Mouse (Mus musculus) stomach, embryonic 16.5 days (tissue): ENCODE measurements around the gene Foxn2. TPM values are rescaled to one million over a fixed set of nuclear protein-coding genes. Genes with fewer than 3 reads are reported as not detected.
"Not testable (repeated sequence)": the region's sequence is repeated elsewhere in the genome, so short reads cannot be mapped to it uniquely, and the experiment has no call there.

Source experiments
- ATAC-seq: fragments of 200-750 bp; cut with Nextera tagmentation; 2 replicates; pipeline ENCODE4 v1.8.0; 2017; ENCODE audit warnings: moderate number of reproducible peaks, moderate TSS enrichment; ENCODE audit not compliant: insufficient read depth, low FRiP score
- H3K27ac ChIP-seq: fragments of 300-500 bp; sonication (generic); 2 replicates; pipeline ENCODE4 v1.5.1; 2014; ENCODE audit warnings: low read length
- H3K27me3 ChIP-seq: fragments of 300-500 bp; sonication (generic); 2 replicates; pipeline ENCODE4 v1.6.1; 2014; ENCODE audit warnings: low read length, control low read depth, mixed read lengths; ENCODE audit not compliant: control insufficient read depth, insufficient read depth
- H3K36me3 ChIP-seq: fragments of 300-500 bp; sonication (generic); 2 replicates; pipeline ENCODE4 v1.6.1; 2014; ENCODE audit warnings: low read length; ENCODE audit not compliant: control insufficient read depth, insufficient read depth
- H3K4me1 ChIP-seq: fragments of 300-500 bp; sonication (generic); 2 replicates; pipeline ENCODE4 v1.6.1; 2014; ENCODE audit warnings: low read length, control low read depth, mixed read lengths; ENCODE audit not compliant: control insufficient read depth, insufficient read depth
- H3K4me2 ChIP-seq: fragments of 300-500 bp; sonication (generic); 2 replicates; pipeline ENCODE4 v1.6.1; 2014; ENCODE audit warnings: low read depth, low read length, mixed read lengths
- H3K4me3 ChIP-seq: fragments of 300-500 bp; sonication (generic); replicated peaks from 2 replicates; pipeline ENCODE4 v1.5.1; 2014; ENCODE audit warnings: mild to moderate bottlenecking, low read length
- H3K9ac ChIP-seq: fragments of 300-500 bp; sonication (generic); 2 replicates; pipeline ENCODE4 v1.6.1; 2014; ENCODE audit warnings: low read length
- H3K9me3 ChIP-seq: fragments of 300-500 bp; sonication (generic); replicated peaks from 2 replicates; pipeline ENCODE4 v1.6.1; 2016; ENCODE audit warnings: low read length, control low read depth; ENCODE audit not compliant: control insufficient read depth
- WGBS: fragments of 180-500 bp; shearing (Covaris S2); extraction: QIAGEN DNeasy Blood & Tissue Kit; methylation state at CpG from one replicate; pipeline ENCODE4 v1.1.7; 2014; 5-methylcytosine and 5-hydroxymethylcytosine counted together
- polyA plus RNA-seq: library from polyadenylated mRNA; unstranded; fragments of >200 nt; fragmentation: Nextera tagmentation; extraction: Ambion mirVana; gene quantifications from 2 replicates; pipeline ENCODE4 v1.2.1, GENCODE M21; 2015

The Foxn2 gene
- polyA plus RNA-seq, 1 experiment from 2014 or later: 20.3 TPM

GRCm38 (mm10) chr17:88459916-88460901 is 19.7 kb downstream of the Foxn2 start:
- H3K4me3 ChIP-seq: no peak overlapping the region
- peak; percentile 71 for ATAC-seq
- H3K27ac ChIP-seq: peak overlapping the region; percentile 73
- H3K9me3 ChIP-seq: no peaks in the 10 kb centered on the region
- H3K9ac ChIP-seq: no peak overlapping the region
- WGBS: 56% methylated on average over 7 of the region's 7 CpGs
- no peaks in the 10 kb centered on the region for H3K36me3 ChIP-seq
- H3K4me1 ChIP-seq: peaks cover 5% of the 10 kb centered on the region; the same call in 1 of the 2 replicates
- no peaks in the 10 kb centered on the region for H3K27me3 ChIP-seq
- H3K4me2 ChIP-seq: no peak overlapping the region

GRCm38 (mm10) chr17:88462658-88463057 is 22.1 kb downstream of the Foxn2 start:
- Histone ChIP-seq H3K4me2 (no peak overlapping the region), H3K4me3 (no peak overlapping the region), H3K27me3 (no peaks in the 10 kb centered on the region), H3K4me1 (peaks cover 5% of the 10 kb centered on the region; the same call in 1 of the 2 replicates), H3K27ac (no peak overlapping the region), H3K36me3 (no peaks in the 10 kb centered on the region), H3K9ac (no peak overlapping the region), H3K9me3 (no peaks in the 10 kb centered on the region)
- no peak for ATAC-seq
- WGBS: 70% methylated on average over 5 of the region's 5 CpGs

- no peak overlapping the region for H3K4me3 ChIP-seq
- H3K4me2 ChIP-seq: no peak overlapping the region
- no peaks in the 10 kb centered on the region for H3K27me3 ChIP-seq
- H3K9me3 ChIP-seq: no peaks in the 10 kb centered on the region; the same call in 1 of the 2 replicates
- no peak overlapping the region for H3K9ac ChIP-seq
- 64% methylated on average over 1 of the region's 1 CpGs for WGBS
- no peak overlapping the region for H3K27ac ChIP-seq
- no peak for ATAC-seq
- H3K4me1 ChIP-seq: peaks cover 3% of the 10 kb centered on the region; the same call in 1 of the 2 replicates
- peaks cover 10% of the 10 kb centered on the region for H3K36me3 ChIP-seq
These were observed 26.1 kb downstream of the Foxn2 start for GRCm38 (mm10) chr17:88466591-88466990.

GRCm38 (mm10) chr17:88467696-88468095 is 27.2 kb downstream of the Foxn2 start:
- H3K36me3 ChIP-seq: peaks cover 10% of the 10 kb centered on the region
- no peaks in the 10 kb centered on the region for H3K27me3 ChIP-seq
- ATAC-seq: no peak
- H3K9me3 ChIP-seq: no peaks in the 10 kb centered on the region; the same call in 1 of the 2 replicates
- WGBS: 91% methylated on average over 6 of the region's 6 CpGs
- no peak overlapping the region for H3K27ac ChIP-seq
- no peak overlapping the region for H3K4me2 ChIP-seq
- no peak overlapping the region for H3K4me3 ChIP-seq
- no peak overlapping the region for H3K9ac ChIP-seq
- H3K4me1 ChIP-seq: peaks cover 2% of the 10 kb centered on the region; the same call in 1 of the 2 replicates

- WGBS: 98% methylated on average over 5 of the region's 5 CpGs
- H3K36me3 ChIP-seq: peaks cover 10% of the 10 kb centered on the region
- H3K27me3 ChIP-seq, H3K4me1 ChIP-seq, H3K27ac ChIP-seq, H3K9me3 ChIP-seq, H3K4me2 ChIP-seq, H3K9ac ChIP-seq, H3K4me3 ChIP-seq, ATAC-seq: not testable (repeated sequence)
These were observed 28.3 kb downstream of the Foxn2 start for GRCm38 (mm10) chr17:88468655-88469398.

- Histone ChIP-seq H3K9ac (no peak overlapping the region), H3K9me3 (no peaks in the 10 kb centered on the region; the same call in 1 of the 2 replicates), H3K4me3 (no peak overlapping the region), H3K27me3 (no peaks in the 10 kb centered on the region), H3K4me2 (no peak overlapping the region), H3K4me1 (no peaks in the 10 kb centered on the region), H3K27ac (no peak overlapping the region), H3K36me3 (peaks cover 10% of the 10 kb centered on the region)
- 63% methylated on average over 2 of the region's 2 CpGs for WGBS
- no peak for ATAC-seq
These were observed 33.3 kb downstream of the Foxn2 start for GRCm38 (mm10) chr17:88473766-88474165.

- H3K36me3 ChIP-seq: no peaks in the 10 kb centered on the region; the same call in 1 of the 2 replicates
- no peak overlapping the region for H3K27ac ChIP-seq
- no peaks in the 10 kb centered on the region for H3K9me3 ChIP-seq
- H3K9ac ChIP-seq: no peak overlapping the region
- H3K27me3 ChIP-seq: no peaks in the 10 kb centered on the region
- H3K4me3 ChIP-seq: no peak overlapping the region
- 96% methylated on average over 7 of the region's 7 CpGs for WGBS
- no peak for ATAC-seq
- H3K4me1 ChIP-seq: no peaks in the 10 kb centered on the region
- H3K4me2 ChIP-seq: no peak overlapping the region
These were observed 36.7 kb downstream of the Foxn2 start for GRCm38 (mm10) chr17:88477165-88477564.

- no peak for ATAC-seq
- H3K9ac ChIP-seq: no peak overlapping the region
- no peaks in the 10 kb centered on the region for H3K27me3 ChIP-seq
- no peak overlapping the region for H3K4me2 ChIP-seq
- H3K36me3 ChIP-seq: no peaks in the 10 kb centered on the region
- no peaks in the 10 kb centered on the region for H3K4me1 ChIP-seq
- H3K9me3 ChIP-seq: no peaks in the 10 kb centered on the region
- H3K4me3 ChIP-seq: no peak overlapping the region
- no peak overlapping the region for H3K27ac ChIP-seq
These were observed 37.2 kb downstream of the Foxn2 start for GRCm38 (mm10) chr17:88477699-88478098.

- ATAC-seq: no peak
These were observed 38.5 kb downstream of the Foxn2 start for GRCm38 (mm10) chr17:88479040-88479439.

More at GRCm38 (mm10) chr17:88479040-88479439, 38.5 kb downstream of the Foxn2 start:
- Histone ChIP-seq H3K9ac (no peak overlapping the region), H3K4me2 (no peak overlapping the region), H3K27me3 (no peaks in the 10 kb centered on the region), H3K27ac (no peak overlapping the region), H3K4me3 (no peak overlapping the region), H3K4me1 (no peaks in the 10 kb centered on the region), H3K36me3 (no peaks in the 10 kb centered on the region), H3K9me3 (no peaks in the 10 kb centered on the region)
- WGBS: 76% methylated on average over 13 of the region's 13 CpGs
